Mouse (Mus musculus) frontal cortex, postnatal 10 days (tissue): ENCODE data around the gene Cyba.

ENCODE experiments used
- DNase-seq, 2 experiments: peaks; one replicate each; pipeline ENCODE4 v3.0.0; 2022; ENCODE audit warnings: low spot score in 2 of 2, mixed read lengths in 1 of 2

Gene Cyba

DNA sequence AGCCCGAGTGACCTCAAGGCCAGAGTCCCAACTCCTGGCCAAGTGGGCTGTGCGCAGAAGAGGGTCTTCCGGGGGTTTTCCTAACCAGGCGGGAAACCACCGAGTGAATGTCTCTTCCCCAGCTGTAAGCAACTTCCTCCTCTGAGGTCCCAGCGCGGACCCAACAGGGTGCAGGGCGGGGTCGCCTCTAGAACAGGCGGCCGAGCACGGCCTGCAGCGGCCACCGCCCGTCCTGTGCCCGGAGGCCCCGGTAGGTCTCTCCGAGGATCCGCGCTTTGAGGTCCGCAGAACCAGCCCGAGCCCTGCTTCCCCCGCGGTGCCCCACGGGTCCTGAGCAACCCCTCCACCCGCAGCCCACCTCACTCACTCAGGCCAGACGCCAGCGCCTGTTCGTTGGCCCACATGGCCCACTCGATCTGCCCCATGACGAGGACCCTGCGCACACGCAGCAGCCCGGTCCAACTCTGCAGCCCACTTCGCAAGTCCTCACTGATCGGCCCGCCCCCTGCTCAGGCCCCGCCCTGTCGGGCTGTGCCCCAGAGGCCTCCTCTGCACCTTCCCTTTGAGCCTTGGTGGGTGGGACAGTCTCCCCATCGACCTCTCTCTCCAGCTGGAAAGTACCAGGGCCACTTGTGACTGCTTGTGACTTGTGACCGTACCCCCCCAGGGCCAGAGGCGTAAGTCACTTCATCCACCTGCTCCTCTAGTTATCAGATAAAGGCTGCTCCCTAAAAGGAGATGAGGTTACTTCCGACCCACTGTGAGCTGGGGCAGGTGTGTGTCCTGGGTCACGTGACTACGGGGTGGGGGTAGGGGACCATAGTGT, at the start of gene Cyba:
Cyba (minus strand) TSS at position 488 of the 826 bp plus-strand sequence.
- no peak for DNase-seq

DNA sequence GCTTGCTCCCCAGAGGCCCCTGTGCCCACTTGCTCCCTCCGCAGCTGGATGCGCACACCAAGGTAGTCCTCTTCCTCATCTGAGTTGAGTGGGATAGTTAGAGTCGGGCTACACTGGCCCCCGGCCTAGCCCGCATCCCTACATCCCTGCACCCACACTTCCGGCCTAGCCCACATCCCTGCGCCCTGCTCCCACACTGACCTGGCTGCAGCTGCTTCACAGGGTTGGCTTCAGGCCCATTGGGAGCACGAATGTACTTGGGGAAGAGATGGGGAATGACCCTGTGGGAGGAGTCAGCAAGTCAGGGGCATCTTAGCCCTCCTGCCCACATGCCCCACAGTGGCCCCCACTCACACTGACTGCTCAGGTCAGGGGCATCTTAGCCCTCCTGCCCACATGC, 49.7 kb upstream of the Cyba start:
- no peak for DNase-seq

DNA sequence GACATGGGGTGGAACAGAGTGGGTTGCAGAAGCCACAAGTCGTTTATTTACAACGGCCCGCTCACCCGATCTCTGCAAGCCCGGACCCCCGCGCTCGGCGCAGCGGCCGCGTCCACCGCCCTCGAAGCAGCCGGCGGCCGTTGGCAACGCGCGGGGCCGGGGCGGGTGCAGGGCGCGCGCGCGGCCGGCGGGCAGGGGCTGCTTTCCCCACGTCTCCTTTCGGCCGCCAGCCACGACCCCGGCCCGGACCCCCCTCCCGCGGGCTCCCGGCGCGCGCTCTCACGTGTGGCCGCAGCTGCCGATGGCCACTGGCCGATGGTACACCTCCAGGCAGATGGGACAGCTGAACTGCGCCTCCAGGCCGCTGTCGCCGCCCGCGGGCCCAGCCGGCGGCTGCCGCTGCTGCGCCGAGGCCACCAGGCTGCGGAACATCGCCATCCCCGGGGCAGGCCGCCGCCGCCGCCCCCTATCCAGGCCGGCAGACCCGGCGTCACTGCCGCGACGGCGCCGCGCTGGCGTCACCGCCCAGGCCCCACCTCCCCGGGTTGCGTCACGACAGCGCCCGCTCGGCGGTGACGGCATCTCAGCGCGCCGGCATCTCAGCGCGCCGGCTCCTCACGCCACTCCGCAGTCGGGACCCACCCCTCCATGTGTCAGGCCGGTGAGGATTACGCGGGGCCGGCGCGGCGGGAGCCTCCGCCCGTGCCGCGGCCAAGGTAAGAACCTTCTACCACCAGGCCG, 43.0 kb upstream of the Cyba start, which contains the start of the genes Rnf166 and Ctu2:
Rnf166 (minus strand) TSS at position 485 of the 741 bp plus-strand sequence.
Ctu2 (plus strand) TSS at position 564 of the 741 bp plus-strand sequence.
- peak; percentile 82 to 92 for DNase-seq

DNA sequence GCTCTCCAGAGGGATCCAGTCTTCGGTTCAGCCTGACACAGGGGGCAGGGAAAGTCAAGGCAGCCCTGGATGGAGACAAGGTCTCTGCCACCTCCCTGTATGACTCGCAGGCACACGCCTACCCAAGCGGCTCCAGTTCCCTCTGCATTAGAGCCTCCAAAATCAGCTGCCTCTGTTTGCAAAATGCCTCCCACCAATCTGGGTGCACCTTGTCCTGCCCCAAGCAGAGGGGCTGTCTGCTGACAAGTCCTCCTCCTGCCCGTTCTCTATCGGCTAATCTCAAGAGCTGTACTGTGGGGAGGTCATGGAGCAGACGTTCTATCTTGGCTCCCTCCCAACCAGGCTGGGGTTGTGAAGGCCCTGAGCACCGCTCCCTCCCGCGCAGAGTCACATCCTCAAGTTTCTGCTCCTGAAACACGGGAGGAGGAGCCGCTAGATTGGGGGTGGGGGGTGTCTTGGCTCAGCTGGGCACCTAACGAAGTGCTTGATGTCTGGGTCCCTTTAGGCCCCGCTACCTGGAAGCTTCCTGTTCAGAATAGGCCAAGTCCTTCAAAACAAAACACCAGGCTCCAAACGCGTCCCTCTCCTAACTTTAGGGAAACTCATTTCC, 42.3 kb upstream of the Cyba start:
- no peak for DNase-seq

DNA sequence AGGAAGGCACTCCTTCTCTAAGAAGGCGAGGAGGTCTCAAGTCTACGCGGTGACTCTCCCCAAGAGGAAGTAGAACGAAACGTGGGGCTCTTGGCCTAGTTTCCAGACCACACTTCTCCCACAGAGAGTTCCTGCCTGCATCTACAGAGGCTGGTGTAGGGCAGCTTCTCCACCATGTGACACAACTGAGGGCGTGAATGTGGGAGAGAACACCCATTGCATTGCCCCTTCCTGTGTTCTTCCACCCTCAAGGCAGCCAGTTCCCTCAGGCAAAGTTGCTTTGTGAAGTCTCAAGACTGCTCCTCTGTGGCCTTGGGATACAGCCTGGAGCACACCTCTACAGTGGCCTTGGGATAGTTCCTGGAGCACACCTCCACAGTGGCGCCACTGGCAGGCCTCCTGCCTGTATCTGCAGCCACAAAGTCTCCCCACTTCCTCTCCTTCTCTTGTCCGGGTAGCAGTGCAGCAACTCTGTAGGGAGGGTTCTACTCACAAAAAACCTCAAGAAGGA, 41.2 kb upstream of the Cyba start:
- DNase-seq, result no peak

DNA sequence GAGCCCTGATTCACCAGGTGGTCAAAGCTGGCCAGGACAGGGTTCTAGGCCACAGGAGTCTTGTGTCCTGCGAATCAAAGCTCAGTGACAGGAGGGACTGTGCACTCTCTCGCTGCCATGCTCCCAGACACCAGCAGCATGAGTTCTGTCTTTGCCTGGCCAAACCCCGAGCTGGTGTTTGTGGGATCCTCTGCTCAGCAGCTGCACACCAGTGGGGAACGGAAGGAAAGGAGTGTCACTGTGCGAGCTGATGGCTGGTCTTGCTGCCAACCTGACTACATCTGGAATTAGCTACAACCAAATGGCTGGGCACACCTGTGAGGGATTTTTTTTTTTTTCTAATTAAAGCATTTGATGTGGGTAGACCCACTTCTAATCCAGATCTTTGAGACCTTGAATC, 38.0 kb upstream of the Cyba start:
- DNase-seq, result no peak

DNA sequence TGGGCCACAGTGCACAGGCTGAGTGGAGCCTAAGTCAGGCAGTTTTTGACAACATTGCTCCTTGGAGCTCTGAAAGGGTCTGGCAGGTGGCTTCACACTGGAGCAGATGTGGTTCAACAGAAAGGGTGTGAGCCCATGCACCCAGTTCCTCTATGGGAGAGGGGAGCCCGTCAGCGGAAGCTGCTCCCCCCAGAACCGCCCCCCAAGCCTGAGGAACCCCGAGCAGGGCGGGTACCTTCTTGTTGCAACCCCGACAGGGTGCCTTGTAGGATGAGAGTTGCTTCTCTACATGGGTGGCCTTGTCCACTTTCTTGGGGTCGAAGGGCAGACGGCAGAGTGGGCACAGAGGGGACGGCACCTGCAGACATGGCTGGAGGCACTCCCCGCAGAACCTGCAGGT, 37.2 kb upstream of the Cyba start:
- no peak for DNase-seq

DNA sequence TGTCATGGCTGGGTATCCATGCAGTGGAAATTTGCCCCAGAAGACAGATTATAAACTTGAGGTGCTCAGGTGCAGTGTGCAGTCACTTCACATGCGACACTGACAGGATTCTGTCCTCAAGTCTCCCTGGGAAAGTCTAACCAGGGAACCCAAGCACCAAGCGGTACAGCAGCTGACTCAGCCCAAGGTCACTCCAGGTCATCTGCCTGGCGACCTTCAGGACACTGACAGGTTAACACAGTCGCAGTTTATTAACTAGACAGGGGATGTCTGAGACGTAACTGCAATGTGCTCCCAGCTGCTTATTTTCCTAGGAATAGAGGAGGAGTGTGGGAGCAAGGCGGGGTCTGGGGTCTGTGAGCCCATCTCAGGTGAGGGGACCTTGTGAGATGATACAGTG, 36.7 kb upstream of the Cyba start:
- no peak for DNase-seq

DNA sequence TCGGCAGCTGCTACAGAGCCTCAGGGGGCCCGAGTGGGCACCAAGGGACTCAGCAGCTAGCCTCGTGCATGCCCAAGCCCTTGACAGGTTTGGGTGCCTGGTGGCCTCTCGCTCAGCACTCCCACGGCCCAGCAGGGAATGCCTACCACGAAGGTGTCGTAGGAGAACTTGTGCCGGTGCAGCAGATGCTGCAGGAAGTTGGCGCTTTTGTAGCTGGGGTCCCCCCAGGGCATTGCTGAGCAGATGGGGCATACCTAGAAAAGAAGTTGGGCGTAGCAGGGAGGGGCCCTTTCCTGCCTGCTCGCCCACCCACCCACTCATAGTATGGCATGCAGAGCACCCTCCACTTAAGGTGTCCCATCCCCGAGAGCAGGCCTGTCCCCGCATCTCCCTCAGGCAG, 35.1 kb upstream of the Cyba start:
- DNase-seq, result no peak

DNA sequence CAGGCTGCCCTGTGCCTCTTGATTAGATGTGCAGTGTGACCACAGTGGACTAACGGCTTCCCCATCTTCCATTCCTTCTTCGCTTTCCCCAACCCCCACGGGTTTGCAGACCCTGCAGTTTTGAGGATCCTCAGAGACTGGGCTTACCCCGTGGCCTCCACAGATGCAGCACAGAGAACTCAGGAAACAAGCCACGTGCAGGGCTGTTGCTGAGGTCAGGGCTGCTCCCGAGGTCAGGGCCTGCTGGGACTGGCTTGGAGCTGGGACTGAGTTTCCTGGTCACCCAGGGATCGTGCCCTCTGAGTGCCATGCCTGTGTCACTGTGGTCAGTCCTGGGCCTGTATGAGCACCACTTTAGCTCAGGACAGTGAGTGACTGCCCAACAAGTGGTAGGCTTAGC, 32.3 kb upstream of the Cyba start:
- no peak for DNase-seq

DNA sequence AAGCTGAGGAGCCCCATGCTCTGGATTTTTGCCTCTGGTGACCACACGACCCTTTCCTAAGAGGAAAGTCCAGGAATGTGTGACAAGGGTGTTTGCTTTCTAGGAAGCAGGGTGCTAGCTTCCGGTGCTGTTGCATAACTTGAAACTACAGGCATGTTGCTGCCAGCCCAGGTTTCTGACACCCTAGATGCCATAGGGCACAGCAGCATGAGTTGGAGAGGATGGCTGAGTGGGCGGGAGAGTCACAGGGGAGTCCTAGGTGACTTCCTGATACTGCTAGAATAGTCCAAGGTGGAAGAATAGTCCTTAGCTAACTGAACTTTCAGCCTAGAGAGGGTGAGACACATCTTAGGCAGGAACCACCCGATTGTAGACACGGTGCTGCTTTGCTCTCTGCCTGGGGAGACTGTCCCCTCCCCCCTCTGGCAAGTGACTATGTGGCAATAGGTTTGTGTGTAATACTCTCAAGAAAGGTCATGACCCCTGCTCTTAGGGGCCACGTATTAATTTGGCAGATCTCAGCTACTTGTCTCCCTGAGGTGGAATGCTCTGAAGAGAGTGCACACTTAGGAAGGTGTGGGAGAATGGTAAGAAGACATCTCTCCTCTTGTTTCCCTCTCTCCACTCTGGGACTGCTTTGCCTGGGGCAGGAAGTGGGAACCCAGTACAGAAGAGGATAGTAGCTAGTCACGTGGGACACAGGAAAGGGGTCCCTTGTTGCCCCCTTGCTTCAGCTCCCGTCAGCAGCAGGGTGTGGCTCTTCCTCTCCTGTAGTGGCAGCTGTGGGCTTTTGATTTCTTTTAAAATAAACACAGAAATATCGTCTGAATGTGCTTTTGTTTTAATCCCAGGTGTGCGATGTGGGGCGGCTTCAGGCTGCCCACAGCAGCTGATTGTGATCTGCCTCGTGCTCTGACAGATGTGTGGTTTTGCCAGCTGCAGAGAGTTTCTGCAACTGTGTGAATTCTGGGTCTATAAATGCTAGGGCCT, 31.2 kb upstream of the Cyba start:
- DNase-seq, result no peak

DNA sequence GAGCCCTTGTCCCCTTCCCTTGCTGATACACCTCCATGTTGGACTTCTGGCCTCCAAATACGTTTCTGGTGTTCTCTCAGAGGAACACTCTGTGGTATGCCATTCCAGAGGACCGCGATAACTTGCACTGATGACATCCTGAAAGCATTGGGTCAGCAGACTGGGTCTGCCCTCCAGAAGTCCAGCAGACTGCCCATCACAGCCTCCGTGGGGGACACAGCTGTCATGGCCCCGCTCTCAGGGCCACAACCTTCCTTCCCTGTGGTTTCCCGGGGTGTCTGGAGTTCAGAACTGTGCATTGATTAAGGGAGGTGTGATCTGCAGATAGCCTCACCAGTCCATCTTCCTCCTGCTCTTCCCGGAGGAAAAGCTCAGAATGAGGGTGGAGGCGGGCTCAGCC, 29.8 kb upstream of the Cyba start:
- no peak for DNase-seq

DNA sequence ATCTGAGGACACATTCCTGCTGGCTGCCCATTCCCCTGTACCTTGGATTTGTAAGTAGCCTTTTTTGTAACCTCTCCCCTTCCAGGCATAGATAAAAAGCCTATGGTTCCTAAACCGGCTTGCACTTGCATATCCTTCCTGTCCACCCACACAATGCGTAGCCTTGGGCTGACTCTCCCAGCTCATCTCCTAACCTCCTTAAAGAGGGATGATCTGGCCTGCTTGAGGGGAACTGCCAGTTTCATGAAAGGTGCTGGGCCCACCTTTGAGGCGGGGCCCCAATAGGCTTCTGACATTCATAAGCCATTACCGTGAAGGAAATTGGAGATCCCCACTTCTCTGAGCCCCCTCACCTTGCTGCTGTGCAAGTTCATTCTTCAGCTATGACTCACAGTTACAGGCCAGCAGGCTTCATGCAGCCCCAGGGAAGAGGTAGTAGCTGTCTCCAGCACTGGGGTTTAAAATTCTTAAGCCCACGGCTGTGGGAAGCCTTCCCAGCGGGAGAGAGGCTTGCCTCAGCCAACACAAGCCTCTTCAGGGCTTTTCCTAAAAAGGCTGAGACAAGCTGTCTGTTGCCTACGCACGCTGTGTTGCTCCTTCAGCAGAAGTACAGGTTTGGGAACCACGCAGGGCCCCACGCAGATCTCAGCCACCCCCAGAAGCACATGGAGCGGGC, 28.9 kb upstream of the Cyba start:
- no peak for DNase-seq

DNA sequence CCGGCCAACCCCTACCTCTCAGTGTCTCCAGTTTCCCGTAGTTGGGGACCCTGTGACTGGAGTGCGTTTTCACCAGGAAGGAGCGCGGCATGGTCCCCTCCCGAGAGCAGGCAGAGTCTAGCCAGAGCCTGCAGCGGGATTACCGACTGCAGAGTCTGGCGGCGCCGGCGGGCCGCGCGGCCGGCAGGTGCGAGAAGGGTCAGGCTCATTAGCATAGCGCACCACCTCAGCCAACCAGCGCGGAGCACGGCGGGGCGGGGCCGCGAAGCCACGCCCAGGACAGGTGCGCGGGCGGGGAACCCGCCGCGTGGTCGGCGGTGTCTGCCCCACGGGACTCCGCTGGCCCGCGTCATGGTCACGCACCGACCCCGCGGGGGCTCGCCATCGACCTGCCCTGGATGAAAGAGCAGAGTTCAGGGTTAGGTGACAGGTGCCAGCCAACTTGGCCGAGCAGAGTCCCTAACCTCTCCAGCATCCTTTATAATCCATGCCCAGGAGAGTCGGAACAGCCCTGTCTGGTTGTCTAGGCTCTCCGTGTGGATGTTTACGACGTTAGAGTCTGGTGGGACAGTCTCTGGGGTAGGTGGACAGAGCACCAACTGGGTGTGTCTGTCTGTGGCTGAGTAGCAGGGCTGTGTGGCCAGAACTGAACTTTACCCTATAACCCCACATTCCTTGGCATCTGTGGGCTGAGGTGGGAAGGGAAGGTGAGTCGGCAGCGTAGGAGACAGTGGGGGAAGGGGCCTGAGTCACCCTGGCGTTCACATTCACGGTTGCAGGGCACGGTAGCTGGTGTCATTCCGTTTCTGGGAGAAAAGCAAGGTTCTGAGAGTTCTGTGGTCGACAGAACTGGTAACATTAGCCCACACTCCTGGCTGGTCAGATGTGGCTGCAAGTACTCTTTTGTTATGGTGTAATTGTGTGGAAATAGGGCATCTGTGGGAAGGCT, 28.1 kb upstream of the Cyba start, which contains the start of gene Snai3:
Snai3 (minus strand) TSS at position 210 of the 949 bp plus-strand sequence.
- DNase-seq, result no peak

DNA sequence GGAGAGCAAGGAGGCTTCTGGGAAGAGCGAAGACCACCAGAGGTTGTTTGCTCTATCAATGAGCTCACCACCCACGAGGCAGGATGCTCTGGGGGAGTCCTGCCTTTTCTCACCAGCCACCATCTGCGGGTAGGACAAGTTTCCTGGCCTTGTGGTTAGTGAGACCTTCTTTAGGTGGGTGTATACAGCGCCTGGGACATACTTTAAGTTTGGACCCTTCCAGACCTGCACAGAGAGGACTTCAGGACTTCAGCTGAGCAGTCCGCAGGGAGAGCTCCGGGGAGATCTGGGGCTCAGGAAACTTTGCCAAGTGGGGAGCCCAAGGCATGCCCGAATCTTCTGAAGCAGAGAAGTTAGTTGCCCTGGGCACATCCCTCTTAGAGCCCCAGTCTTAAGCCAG, 27.3 kb upstream of the Cyba start:
- no peak for DNase-seq

DNA sequence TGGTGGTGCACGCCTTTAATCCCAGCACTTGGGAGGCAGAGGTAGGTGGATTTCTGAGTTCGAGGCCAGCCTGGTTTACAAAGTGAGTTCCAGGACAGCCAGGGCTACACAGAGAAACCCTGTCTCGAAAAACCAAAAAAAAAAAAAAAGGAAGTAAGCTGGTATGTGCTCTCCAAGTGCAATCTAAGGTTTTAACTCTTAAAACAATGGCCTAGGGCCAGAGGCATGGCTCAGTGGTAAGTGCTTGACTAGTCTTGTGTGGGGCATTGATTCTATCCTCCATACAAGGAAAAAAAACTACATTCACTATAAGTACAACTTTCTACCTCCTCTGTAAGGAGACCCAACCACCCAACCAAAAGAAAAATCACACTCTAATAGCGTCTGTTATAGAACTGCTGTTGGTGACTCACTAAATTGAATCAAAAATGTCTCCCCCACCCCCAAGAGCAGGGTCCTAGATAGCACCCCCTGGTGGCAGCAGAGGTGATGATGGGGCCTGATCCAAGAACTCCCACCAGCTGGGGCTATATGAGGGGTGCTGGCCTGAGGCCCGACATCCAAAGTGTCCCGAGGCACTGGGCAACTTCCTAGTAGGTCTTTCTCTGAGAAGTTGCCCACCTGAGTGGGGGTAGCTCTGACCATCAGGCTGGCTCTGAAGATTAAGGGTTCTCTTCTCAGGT, 26.6 kb upstream of the Cyba start:
- DNase-seq, result no peak

DNA sequence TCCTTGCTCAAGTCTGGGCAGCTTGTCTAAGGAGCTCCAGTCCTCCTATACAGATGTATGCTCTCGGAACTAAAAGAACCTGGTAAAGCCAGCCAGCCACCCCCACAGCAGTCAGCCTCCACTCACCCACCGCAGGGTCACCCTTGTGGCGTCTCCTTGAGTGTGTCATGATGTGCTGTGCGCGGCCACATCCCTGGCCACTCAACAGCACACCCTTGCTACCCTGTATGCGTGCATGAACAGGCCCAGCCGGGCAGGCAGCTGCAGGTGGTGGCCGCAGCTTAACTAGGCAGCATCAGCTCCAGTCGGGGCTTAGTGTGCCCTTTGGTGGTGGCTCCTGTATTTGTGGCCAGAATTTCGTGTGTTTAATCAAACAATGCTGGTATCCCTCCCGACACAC, 24.4 kb upstream of the Cyba start:
- no peak for DNase-seq

DNA sequence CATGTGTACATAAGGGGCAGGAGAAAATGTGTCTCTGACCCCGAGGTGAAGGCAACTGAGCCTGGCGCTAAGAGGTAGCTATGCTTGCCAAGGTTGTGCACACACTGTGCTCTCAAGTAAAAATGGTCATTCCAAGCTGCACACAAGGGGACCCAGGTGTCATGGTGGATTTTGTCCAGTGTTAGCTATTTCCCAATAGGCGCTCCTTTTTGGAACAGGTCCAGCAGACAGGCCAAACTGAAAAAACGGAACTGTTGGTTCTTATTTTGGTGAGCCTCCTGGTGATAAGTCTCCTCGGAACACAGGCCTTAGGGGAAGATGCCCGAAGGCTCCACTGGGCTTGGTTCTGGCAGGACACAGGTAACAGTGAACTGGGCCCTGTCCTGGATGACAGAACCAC, 21.7 kb upstream of the Cyba start:
- no peak for DNase-seq

DNA sequence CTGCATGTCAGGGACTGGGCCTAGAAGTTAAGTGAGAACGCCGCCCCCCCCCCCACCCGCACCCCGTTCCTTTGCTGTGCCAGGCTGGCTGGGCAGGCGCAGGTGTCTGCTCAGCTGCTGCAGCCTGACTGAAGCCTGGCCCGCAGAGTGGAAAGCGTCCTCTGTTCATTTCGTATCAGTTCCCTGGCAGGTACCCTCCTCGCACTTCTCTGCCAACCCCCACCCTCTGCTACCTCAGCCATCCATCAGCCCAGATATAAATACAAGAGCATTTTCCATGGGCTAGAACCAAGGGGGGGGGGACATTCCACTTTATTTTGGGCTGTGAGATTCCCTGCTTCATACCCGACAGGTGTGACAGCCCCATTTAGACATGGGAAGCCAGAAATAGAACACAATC, 19.4 kb upstream of the Cyba start:
- DNase-seq, result no peak
